Mouse (Mus musculus): ENCODE measurements at regions not wholly inside any gene's neighbourhood (a gene's known extent, or its start where the extent isn't known, plus 50 kb on each side); places are given as distances from the start of the nearest gene placed in this dataset.

GRCm38 (mm10) chr8:18246299-18246698 lies 731.8 kb downstream of the Defb40 start:
- TF ChIP-seq HCFC1 (IDR thresholded peaks at IDR 0.05; ENCODE audit: borderline replicate concordance, insufficient read depth, low read length) (no peak), CHD2 (IDR thresholded peaks at IDR 0.05; ENCODE audit: low read depth, low read length) (no peak), MAFK (IDR thresholded peaks at IDR 0.05; ENCODE audit: insufficient read depth, low read depth, low read length) (no peak), ZNF384 (IDR thresholded peaks at IDR 0.05; ENCODE audit: low read depth, low read length) (no peak), ZC3H11A (IDR thresholded peaks at IDR 0.05; ENCODE audit: borderline replicate concordance, low read depth, low read length) (no peak)
